Mouse (Mus musculus): ENCODE measurements at regions not wholly inside any gene's neighbourhood (a gene's known extent, or its start where the extent isn't known, plus 50 kb on each side); places are given as distances from the start of the nearest gene placed in this dataset.

DNA sequence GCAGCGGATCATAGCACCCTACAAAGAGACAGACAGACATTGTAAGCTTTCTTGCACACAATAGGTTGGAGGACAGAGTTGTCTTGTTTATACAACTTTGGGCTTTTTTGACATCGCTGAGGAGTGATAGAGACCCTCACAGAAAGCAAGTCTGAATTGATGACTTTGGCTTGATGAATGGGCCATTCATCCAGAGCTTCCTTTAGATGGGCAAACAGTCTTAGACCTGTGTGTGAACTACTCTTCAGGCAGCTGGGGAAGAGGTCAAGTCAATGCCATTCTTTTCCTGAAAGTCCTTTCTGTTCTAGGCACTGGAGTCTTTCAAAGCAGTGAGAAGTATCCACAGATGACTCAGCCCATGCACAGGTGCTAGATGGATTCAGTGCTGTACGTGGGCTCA is 457.2 kb upstream of the Nova1 start:
- WGBS: 55% methylated on average over 3 of the region's 3 CpGs
- Histone ChIP-seq H3K4me1 (ENCODE audit: control insufficient read depth, insufficient read depth, low read length) (no peaks in the 10 kb centered on the region), H3K4me3 (ENCODE audit: insufficient read depth, low read depth, low read length) (no peak overlapping the region), H3K27ac (ENCODE audit: insufficient read depth, low read depth, low read length) (no peak overlapping the region)
- no peak for TF ChIP-seq CTCF (IDR thresholded peaks at IDR 0.05; ENCODE audit: insufficient read depth, low read depth, low read length)
- TF ChIP-seq POLR2A (IDR thresholded peaks at IDR 0.05; ENCODE audit: insufficient read depth, low read depth, low read length): no peak

DNA sequence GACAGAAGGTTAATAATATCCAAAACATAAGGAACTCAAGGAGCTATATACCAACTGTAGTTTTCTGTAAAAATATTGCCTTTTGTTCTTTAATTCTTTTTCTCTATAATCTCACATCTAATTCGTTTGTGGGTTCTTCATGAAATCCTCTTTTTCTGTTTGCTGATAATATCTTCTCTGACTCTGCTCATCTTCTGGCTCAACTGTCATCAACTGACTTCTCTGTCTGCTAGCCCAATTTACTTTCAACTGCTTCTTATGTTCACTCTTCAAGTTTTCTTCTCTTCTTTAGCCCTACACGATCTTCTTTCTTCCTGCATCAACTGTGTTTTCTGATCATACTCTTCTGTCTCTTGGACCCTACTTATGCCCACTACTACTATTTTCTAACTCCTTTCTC is 453.6 kb upstream of the Nova1 start:
- WGBS: 89% methylated on average over 2 of the region's 2 CpGs
- no peak overlapping the region for H3K4me3 ChIP-seq (ENCODE audit: insufficient read depth, low read depth, low read length)
- H3K4me1 ChIP-seq (ENCODE audit: control insufficient read depth, insufficient read depth, low read length): no peaks in the 10 kb centered on the region
- TF ChIP-seq CTCF (IDR thresholded peaks at IDR 0.05; ENCODE audit: insufficient read depth, low read depth, low read length) (no peak), POLR2A (IDR thresholded peaks at IDR 0.05; ENCODE audit: insufficient read depth, low read depth, low read length) (no peak)
- no peak overlapping the region for H3K27ac ChIP-seq (ENCODE audit: insufficient read depth, low read depth, low read length)

DNA sequence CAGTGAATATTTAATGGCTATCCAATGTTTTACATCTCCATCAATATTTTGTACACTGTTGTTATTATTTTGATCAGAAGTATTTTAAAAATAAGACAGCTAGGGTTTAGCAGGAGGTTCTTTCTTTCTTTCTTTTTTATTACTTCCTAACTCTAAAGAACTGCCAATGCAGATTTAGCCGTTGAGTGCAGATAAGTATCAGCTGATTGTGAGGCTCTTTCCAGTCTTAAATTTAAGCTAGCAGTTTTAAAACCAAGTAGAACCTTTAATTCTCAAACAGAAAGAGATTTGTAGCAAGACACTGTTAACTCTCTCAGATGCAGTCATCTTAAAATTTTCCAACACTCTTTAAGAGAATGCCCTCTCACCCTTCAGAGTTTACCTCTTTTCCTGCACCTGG is 445.4 kb upstream of the Nova1 start:
- Histone ChIP-seq H3K4me3 (ENCODE audit: insufficient read depth, low read depth, low read length) (no peak overlapping the region), H3K4me1 (ENCODE audit: control insufficient read depth, insufficient read depth, low read length) (no peaks in the 10 kb centered on the region)
- 38% methylated on average over 1 of the region's 1 CpGs for WGBS

DNA sequence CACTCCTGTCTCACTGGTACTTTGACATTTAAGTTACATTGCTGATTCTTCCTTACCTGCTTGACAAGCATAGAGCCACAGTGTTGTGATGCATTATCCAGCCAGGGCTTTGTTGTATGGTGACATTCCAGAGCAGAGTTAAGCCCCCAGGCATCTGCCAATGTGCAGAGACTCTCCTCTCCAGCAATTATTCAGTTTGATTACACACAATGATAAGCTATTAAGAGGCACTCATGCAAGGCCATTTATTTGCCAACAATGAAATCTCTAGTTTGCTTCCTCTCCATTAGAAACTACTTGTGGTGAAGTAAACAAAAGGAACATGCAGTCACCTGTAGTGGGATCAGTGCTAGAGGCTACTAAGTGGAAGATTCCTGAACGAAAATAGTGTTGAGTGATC is 444.7 kb upstream of the Nova1 start:
- Histone ChIP-seq H3K27ac (ENCODE audit: insufficient read depth, low read depth, low read length) (no peak overlapping the region), H3K4me1 (ENCODE audit: control insufficient read depth, insufficient read depth, low read length) (no peaks in the 10 kb centered on the region), H3K4me3 (ENCODE audit: insufficient read depth, low read depth, low read length) (no peak overlapping the region)
- 50% methylated on average over 1 of the region's 1 CpGs for WGBS
- no peak for TF ChIP-seq POLR2A (IDR thresholded peaks at IDR 0.05; ENCODE audit: insufficient read depth, low read depth, low read length)
- no peak for TF ChIP-seq CTCF (IDR thresholded peaks at IDR 0.05; ENCODE audit: insufficient read depth, low read depth, low read length)

More for the DNA sequence above, 445.4 kb upstream of the Nova1 start:
- no peak overlapping the region for H3K27ac ChIP-seq (ENCODE audit: insufficient read depth, low read depth, low read length)
- TF ChIP-seq CTCF (IDR thresholded peaks at IDR 0.05; ENCODE audit: insufficient read depth, low read depth, low read length) (no peak), POLR2A (IDR thresholded peaks at IDR 0.05; ENCODE audit: insufficient read depth, low read depth, low read length) (no peak)

DNA sequence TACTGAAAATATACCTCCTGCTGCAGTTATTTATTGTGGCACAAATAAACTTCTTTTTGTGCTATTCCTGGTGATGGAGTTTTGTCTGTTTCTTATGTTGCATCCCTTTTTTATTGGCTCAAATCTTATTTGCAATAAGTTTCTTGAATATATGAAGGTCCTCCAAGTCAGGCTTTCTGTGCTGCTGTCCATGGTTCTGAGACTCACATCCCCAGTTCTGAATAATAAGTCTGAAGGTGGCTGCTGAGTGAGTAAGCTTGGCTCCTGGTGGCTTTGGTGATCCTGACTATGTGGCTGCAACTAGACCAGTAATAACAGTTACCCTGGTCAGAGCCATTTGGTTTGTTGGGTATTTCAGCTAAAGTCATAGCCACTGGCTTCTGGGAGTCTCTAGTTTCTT is 433.6 kb upstream of the Nova1 start:
- no peak overlapping the region for H3K27ac ChIP-seq (ENCODE audit: insufficient read depth, low read depth, low read length)
- H3K4me3 ChIP-seq (ENCODE audit: insufficient read depth, low read depth, low read length): no peak overlapping the region
- TF ChIP-seq POLR2A (IDR thresholded peaks at IDR 0.05; ENCODE audit: insufficient read depth, low read depth, low read length) (no peak), CTCF (IDR thresholded peaks at IDR 0.05; ENCODE audit: insufficient read depth, low read depth, low read length) (no peak)
- no peaks in the 10 kb centered on the region for H3K4me1 ChIP-seq (ENCODE audit: control insufficient read depth, insufficient read depth, low read length)

DNA sequence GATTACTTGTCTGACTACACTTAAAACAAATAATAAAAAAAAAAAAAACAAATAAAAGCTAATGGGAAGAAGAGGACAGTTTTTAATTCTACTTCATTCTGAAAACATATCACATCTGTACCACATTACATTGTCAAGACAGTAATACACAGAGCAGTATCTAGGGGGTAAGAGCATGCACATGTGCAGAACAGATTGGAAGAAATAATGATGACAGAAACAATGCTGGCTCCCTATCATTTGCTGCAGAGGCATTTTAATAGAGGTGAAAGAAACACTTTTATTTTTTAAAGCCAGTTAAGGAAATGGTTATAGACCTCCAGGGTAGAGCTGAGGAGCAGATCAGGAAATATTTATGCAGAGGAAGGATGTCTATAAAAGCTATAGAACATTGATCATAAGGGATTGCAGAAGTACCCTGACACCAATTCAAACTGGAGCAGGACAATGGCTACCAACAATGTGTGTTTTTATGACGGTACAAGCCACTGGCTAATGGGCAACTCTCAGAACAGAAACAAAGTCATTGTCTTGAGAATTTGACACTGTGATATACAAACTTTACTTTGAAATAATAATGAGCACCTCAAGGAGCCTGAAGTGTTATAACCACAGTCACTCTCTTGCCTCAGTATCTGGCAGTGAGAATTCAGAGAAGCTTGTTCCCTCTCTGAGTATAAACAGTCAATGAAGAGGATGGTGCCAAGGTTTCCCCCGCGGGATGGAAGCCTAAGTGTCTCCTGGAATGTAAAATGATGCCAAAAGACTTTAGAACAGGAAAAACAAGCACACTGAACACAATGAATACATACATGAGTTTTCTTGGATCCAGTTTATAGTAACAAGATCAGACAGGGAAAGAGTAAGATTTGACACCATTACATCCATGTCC is 425.1 kb upstream of the Nova1 start:
- Histone ChIP-seq H3K4me3 (ENCODE audit: insufficient read depth, low read depth, low read length) (no peak overlapping the region), H3K4me1 (ENCODE audit: control insufficient read depth, insufficient read depth, low read length) (no peaks in the 10 kb centered on the region), H3K27ac (ENCODE audit: insufficient read depth, low read depth, low read length) (no peak overlapping the region)
- 56% methylated on average over 3 of the region's 3 CpGs for WGBS
- TF ChIP-seq CTCF (IDR thresholded peaks at IDR 0.05; ENCODE audit: insufficient read depth, low read depth, low read length): no peak
- TF ChIP-seq POLR2A (IDR thresholded peaks at IDR 0.05; ENCODE audit: insufficient read depth, low read depth, low read length): no peak

DNA sequence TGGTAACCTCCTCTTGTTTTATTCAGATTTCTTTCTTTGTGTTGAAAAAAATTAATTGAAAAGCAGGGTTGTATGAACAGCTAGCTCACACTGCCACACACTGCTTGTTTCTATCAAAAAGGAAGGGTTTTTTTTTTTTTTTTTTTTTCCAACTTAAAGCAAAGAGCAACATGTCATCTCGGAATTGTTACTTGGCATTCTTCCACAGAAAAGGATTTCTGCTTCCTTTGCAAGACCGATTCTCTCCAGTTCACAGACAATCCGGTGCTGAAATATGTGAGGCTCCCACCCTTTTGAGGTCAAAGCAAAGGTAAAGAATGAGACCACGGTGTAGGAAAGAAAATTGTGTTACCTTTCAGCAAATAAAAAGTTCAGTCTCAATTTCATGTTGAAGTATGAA is 401.3 kb upstream of the Nova1 start:
- Histone ChIP-seq H3K4me1 (ENCODE audit: control insufficient read depth, insufficient read depth, low read length) (no peaks in the 10 kb centered on the region), H3K27ac (ENCODE audit: insufficient read depth, low read depth, low read length) (no peak overlapping the region), H3K4me3 (ENCODE audit: insufficient read depth, low read depth, low read length) (no peak overlapping the region)
- 40% methylated on average over 4 of the region's 4 CpGs for WGBS
- no peak for TF ChIP-seq CTCF (IDR thresholded peaks at IDR 0.05; ENCODE audit: insufficient read depth, low read depth, low read length)
- no peak for TF ChIP-seq POLR2A (IDR thresholded peaks at IDR 0.05; ENCODE audit: insufficient read depth, low read depth, low read length)

DNA sequence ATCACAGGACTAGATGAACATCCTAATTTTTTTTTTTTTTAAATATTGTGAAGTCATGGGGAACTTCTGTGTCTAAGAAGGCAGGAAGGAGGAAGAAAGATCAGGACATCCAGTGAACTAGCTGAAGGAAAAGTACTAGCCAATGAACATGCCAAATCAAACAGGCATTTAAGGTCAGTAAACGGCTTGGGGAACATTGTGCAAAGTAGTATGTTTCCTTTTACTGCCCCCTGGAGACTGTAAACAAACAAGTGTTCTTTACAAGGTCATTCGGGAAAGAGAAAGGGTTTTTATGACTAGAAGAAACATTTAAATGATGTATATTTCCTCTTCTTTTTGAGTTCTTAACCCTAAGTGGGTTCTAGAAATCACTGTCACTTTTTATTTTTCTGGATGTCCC is 400.6 kb upstream of the Nova1 start:
- 35% methylated on average over 2 of the region's 2 CpGs for WGBS
- no peaks in the 10 kb centered on the region for H3K4me1 ChIP-seq (ENCODE audit: control insufficient read depth, insufficient read depth, low read length)
- no peak for TF ChIP-seq POLR2A (IDR thresholded peaks at IDR 0.05; ENCODE audit: insufficient read depth, low read depth, low read length)
- no peak for TF ChIP-seq CTCF (IDR thresholded peaks at IDR 0.05; ENCODE audit: insufficient read depth, low read depth, low read length)
- H3K4me3 ChIP-seq (ENCODE audit: insufficient read depth, low read depth, low read length): no peak overlapping the region
- H3K27ac ChIP-seq (ENCODE audit: insufficient read depth, low read depth, low read length): no peak overlapping the region

DNA sequence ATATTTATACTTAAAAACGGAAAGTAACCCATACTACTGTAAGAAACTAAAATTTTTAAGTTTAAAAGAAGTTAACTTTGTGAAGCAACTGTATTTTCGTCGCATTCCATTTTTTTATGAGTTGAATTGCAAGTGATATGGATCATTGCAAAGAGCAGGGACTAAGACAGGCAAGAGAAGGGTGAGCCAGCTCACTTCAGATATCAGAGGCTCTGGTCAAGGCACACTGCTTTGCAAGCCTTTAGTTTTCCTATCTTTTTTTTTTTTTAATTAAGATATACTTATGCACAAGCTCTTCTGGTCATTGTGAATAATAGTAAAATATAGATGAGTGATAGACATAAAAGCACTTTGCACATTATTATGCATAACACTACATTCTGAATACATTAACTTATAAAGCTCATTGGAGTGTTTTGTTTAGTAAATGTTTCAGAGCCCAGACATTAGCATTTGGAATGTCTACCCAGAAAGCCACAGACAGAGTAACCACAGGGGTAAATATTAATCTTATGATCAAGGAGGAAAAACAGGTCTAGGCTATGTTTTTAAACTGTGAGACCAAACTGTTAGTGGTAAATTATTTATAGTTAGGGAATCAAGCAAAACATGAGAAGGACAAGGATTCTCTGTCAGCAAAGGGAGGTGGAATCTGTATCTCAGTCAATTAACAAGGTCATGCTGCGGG is 392.8 kb upstream of the Nova1 start:
- Histone ChIP-seq H3K27ac (ENCODE audit: insufficient read depth, low read depth, low read length) (no peak overlapping the region), H3K4me1 (ENCODE audit: control insufficient read depth, insufficient read depth, low read length) (no peaks in the 10 kb centered on the region), H3K4me3 (ENCODE audit: insufficient read depth, low read depth, low read length) (no peak overlapping the region)
- 91% methylated on average over 4 of the region's 4 CpGs for WGBS
- TF ChIP-seq POLR2A (IDR thresholded peaks at IDR 0.05; ENCODE audit: insufficient read depth, low read depth, low read length): no peak
- no peak for TF ChIP-seq CTCF (IDR thresholded peaks at IDR 0.05; ENCODE audit: insufficient read depth, low read depth, low read length)
